15 mouse cellular contexts compared by ENCODE assay signal in the genomic region with DNA sequence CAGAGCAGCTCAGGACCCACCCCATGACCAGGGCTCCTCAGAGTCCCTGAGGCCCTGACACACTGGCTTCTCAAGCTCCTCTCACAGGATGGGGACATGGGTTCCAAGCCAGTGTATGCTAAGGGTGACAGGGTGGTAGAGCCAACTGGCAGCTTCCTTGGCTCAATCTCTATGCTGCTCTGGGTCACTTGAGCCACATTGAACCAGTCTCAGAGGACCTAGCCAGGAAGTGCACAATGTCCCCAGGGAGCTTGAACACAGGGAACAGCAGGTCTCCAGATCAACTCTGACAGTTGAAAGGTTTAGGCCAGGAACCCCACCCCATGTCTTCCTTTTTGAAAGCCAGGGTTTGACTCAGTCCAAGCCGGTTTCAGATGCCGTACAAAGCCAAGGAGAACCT.
"Had no signal": no experiment of that assay in that cellular context is flagged by ENCODE, and none has a peak within 500 bp of the region (broad histone marks: within the 10 kb centered on the region; RNA-seq: fewer than 3 reads in every experiment).

No protein-coding gene starts in this region.

- H3K36me3 ChIP-seq: limb, embryonic 12.5 days; limb, embryonic 15.5 days; liver, embryonic 13.5 days; midbrain, embryonic 10.5 days; midbrain, embryonic 13.5 days; neural tube, embryonic 13.5 days had no signal

- H3K4me1 ChIP-seq: liver, embryonic 13.5 days; megakaryocyte, embryonic 14.5 days had no signal

- DNase-seq: kidney, postnatal 14 days; left cerebral cortex, postnatal 4 days; liver, embryonic 13.5 days; lung, adult 2 months; thymus, adult 18-20 months; thymus, postnatal 36 days had no signal

- H3K4me2 ChIP-seq: limb, embryonic 12.5 days; limb, embryonic 15.5 days; liver, embryonic 13.5 days; midbrain, embryonic 13.5 days; neural tube, embryonic 13.5 days had no signal

- H3K9ac ChIP-seq: limb, embryonic 12.5 days; limb, embryonic 15.5 days; liver, embryonic 13.5 days; midbrain, embryonic 13.5 days; neural tube, embryonic 13.5 days had no signal

- H3K9me3 ChIP-seq: limb, embryonic 12.5 days; limb, embryonic 15.5 days; liver, embryonic 13.5 days; midbrain, embryonic 10.5 days; midbrain, embryonic 13.5 days; neural tube, embryonic 13.5 days had no signal

- H3K4me3 ChIP-seq: limb, embryonic 12.5 days; limb, embryonic 15.5 days; liver, embryonic 13.5 days; megakaryocyte, embryonic 14.5 days; midbrain, embryonic 10.5 days; midbrain, embryonic 13.5 days; myocyte; neural tube, embryonic 13.5 days had no signal

- ATAC-seq: intestine, postnatal 0 days; midbrain, embryonic 13.5 days; midbrain, embryonic 16.5 days had no signal

- H3K27ac ChIP-seq: limb, embryonic 12.5 days; limb, embryonic 15.5 days; liver, embryonic 13.5 days; midbrain, embryonic 10.5 days; midbrain, embryonic 13.5 days; neural tube, embryonic 13.5 days had no signal

- H3K27me3 ChIP-seq: liver, embryonic 13.5 days; midbrain, embryonic 13.5 days; neural tube, embryonic 13.5 days had no signal
